Mouse (Mus musculus) midbrain, postnatal 0 days (tissue): ENCODE measurements around the gene Fam8a1. TPM values are rescaled to one million over a fixed set of nuclear protein-coding genes. Genes with fewer than 3 reads are reported as not detected.

ENCODE experiments used
- ATAC-seq: fragments of 200-750 bp; cut with Nextera tagmentation; 2 replicates; pipeline ENCODE4 v1.8.0; 2017; ENCODE audit warnings: moderate number of reproducible peaks, mild to moderate bottlenecking, moderate TSS enrichment, moderate library complexity; ENCODE audit not compliant: low FRiP score
- DNase-seq: peaks from one replicate; pipeline ENCODE4 v3.0.0-alpha.2; 2015; ENCODE audit warnings: low spot score
- H3K27ac ChIP-seq: fragments of 300-500 bp; sonication (generic); 2 replicates; pipeline ENCODE4 v1.5.1; 2014; ENCODE audit warnings: low read depth, mild to moderate bottlenecking, low read length, mixed read lengths
- H3K27me3 ChIP-seq: fragments of 300-500 bp; sonication (generic); 2 replicates; pipeline ENCODE4 v1.6.1; 2014; ENCODE audit warnings: low read length, control low read depth, mixed read lengths; ENCODE audit not compliant: insufficient read depth
- H3K36me3 ChIP-seq: fragments of 300-500 bp; sonication (generic); 2 replicates; pipeline ENCODE4 v1.6.1; 2014; ENCODE audit warnings: low read length, control low read depth, mixed read lengths; ENCODE audit not compliant: insufficient read depth
- H3K4me1 ChIP-seq: fragments of 300-500 bp; sonication (generic); 2 replicates; pipeline ENCODE4 v1.6.1; 2014; ENCODE audit warnings: mild to moderate bottlenecking, control low read depth, antibody characterized with exemption, low read length, mixed read lengths; ENCODE audit not compliant: insufficient read depth
- H3K4me2 ChIP-seq: fragments of 300-500 bp; sonication (generic); 2 replicates; pipeline ENCODE4 v1.6.1; 2014; ENCODE audit warnings: low read depth, mild to moderate bottlenecking, low read length, mixed read lengths; ENCODE audit not compliant: poor library complexity, severe bottlenecking
- H3K4me3 ChIP-seq: fragments of 300-500 bp; sonication (generic); 2 replicates; pipeline ENCODE4 v1.5.1; 2014; ENCODE audit warnings: low read depth, mild to moderate bottlenecking, low read length, moderate library complexity
- H3K9ac ChIP-seq: fragments of 300-500 bp; sonication (generic); replicated peaks from 2 replicates; pipeline ENCODE4 v1.6.1; 2014; ENCODE audit warnings: mild to moderate bottlenecking, low read length, moderate library complexity, mixed read lengths; ENCODE audit not compliant: poor library complexity, severe bottlenecking
- H3K9me3 ChIP-seq: fragments of 300-500 bp; sonication (generic); 2 replicates; pipeline ENCODE4 v1.6.1; 2016; ENCODE audit warnings: low read length, control low read depth
- CTCF ChIP-seq: IDR thresholded peaks from 2 replicates; pipeline ENCODE4 v1.5.1; 2016; ENCODE audit warnings: antibody characterized with exemption, mild to moderate bottlenecking
- WGBS: fragments of 180-500 bp; shearing (Covaris S2); extraction: QIAGEN DNeasy Blood & Tissue Kit; methylation state at CpG from one replicate; pipeline ENCODE4 v1.1.7; 2014; 5-methylcytosine and 5-hydroxymethylcytosine counted together
- polyA plus RNA-seq: library from polyadenylated mRNA; unstranded; fragments of >200 nt; fragmentation: Nextera tagmentation; extraction: Ambion mirVana; gene quantifications from 2 replicates; pipeline ENCODE4 v1.2.1, GENCODE M21; 2015
- total RNA-seq: library from RNA; depleted of rRNA; stranded (reverse); fragments of >200 nt; gene quantifications from 2 replicates; pipeline ENCODE4 v1.2.3, GENCODE M21; 2014; rRNA removed

Gene Fam8a1
- total and polyA plus RNA-seq, 2 experiments from 2014 or later = 18.1 to 59.2 TPM

- H3K4me1 ChIP-seq = peaks cover 14% of the 10 kb centered on the region
- ATAC-seq = no peak
- H3K4me3 ChIP-seq = no peak overlapping the region
- H3K9me3 ChIP-seq = no peaks in the 10 kb centered on the region
- H3K36me3 ChIP-seq = 0 out of 2 replicates have a peak, but pooled peaks cover 4% of the 10 kb centered on the region
- H3K27me3 ChIP-seq = no peaks in the 10 kb centered on the region
- TF ChIP-seq CTCF = no peak
- H3K27ac ChIP-seq = no peak overlapping the region
- DNase-seq = no peak
- no peak overlapping the region for H3K9ac ChIP-seq
- no peak overlapping the region for H3K4me2 ChIP-seq
Observed at GRCm38 (mm10) chr13:46721009-46721408, 51.7 kb downstream of the Fam8a1 start.

GRCm38 (mm10) chr13:46724371-46724770 lies 55.0 kb downstream of the Fam8a1 start:
- no peak overlapping the region for H3K27ac ChIP-seq
- H3K27me3 ChIP-seq = no peaks in the 10 kb centered on the region
- ATAC-seq (no peak), DNase-seq (peak; percentile 38)
- TF ChIP-seq CTCF = peak; percentile 69
- H3K4me1 ChIP-seq = peaks cover 14% of the 10 kb centered on the region
- no peak overlapping the region for H3K4me2 ChIP-seq
- H3K9me3 ChIP-seq = no peaks in the 10 kb centered on the region
- no peak overlapping the region for H3K4me3 ChIP-seq
- no peak overlapping the region for H3K9ac ChIP-seq
- H3K36me3 ChIP-seq = no peaks in the 10 kb centered on the region

GRCm38 (mm10) chr13:46725227-46725626 lies 55.9 kb downstream of the Fam8a1 start:
- no peak overlapping the region for H3K4me3 ChIP-seq
- H3K4me2 ChIP-seq = peak overlapping the region; percentile 31
- DNase-seq (no peak), ATAC-seq (no peak)
- TF ChIP-seq CTCF = no peak
- no peak overlapping the region for H3K27ac ChIP-seq
- no peaks in the 10 kb centered on the region for H3K36me3 ChIP-seq
- H3K27me3 ChIP-seq = no peaks in the 10 kb centered on the region
- 15% methylated on average over 2 of the region's 2 CpGs for WGBS
- peaks cover 14% of the 10 kb centered on the region for H3K4me1 ChIP-seq
- no peaks in the 10 kb centered on the region for H3K9me3 ChIP-seq
- no peak overlapping the region for H3K9ac ChIP-seq

GRCm38 (mm10) chr13:46726288-46727037 lies 57.1 kb downstream of the Fam8a1 start:
- peak overlapping the region; percentile 64 for H3K4me2 ChIP-seq
- peak; percentile 43 for DNase-seq
- no peak for ATAC-seq
- H3K9ac ChIP-seq = peak overlapping the region; percentile 90
- H3K27me3 ChIP-seq = no peaks in the 10 kb centered on the region
- TF ChIP-seq CTCF = 0 out of 2 replicates have a peak, but pooled peaks have one; percentile 18
- H3K4me1 ChIP-seq = peaks cover 14% of the 10 kb centered on the region
- H3K36me3 ChIP-seq = no peaks in the 10 kb centered on the region
- WGBS = under 1% methylated on average over 30 of the region's 30 CpGs
- peak overlapping the region; percentile 97 for H3K4me3 ChIP-seq
- H3K9me3 ChIP-seq = no peaks in the 10 kb centered on the region
- H3K27ac ChIP-seq = peak overlapping the region; percentile 93; the same call in 1 of the 2 replicates

GRCm38 (mm10) chr13:46727038-46727836 lies 57.9 kb downstream of the Fam8a1 start:
- H3K27ac ChIP-seq = peak overlapping the region; percentile 93
- H3K4me2 ChIP-seq = peak overlapping the region; percentile 64
- H3K4me1 ChIP-seq = peaks cover 14% of the 10 kb centered on the region
- peak overlapping the region; percentile 97 for H3K4me3 ChIP-seq
- ATAC-seq = peak; percentile 82
- H3K9me3 ChIP-seq = no peaks in the 10 kb centered on the region
- peak overlapping the region; percentile 90 for H3K9ac ChIP-seq
- no peaks in the 10 kb centered on the region for H3K27me3 ChIP-seq
- peak; percentile 43 for DNase-seq
- TF ChIP-seq CTCF = 0 out of 2 replicates have a peak, but pooled peaks have one; percentile 4
- under 1% methylated on average over 76 of the region's 85 CpGs for WGBS
- no peaks in the 10 kb centered on the region for H3K36me3 ChIP-seq

Other genes starting within 250 kb of the Fam8a1 start
- gene Cap2, start 167.7 kb upstream of the Fam8a1 start, total RNA-seq = 17.5 and 21.9 TPM in 2 replicates
- 11.7 and 13.1 TPM in 2 replicates for gene Cap2, start 167.7 kb upstream of the Fam8a1 start, polyA plus RNA-seq
- gene Nup153, start 58.4 kb downstream of the Fam8a1 start, total RNA-seq = 61.7 and 75.0 TPM in 2 replicates
- 11.8 and 12.6 TPM in 2 replicates for gene Nup153, start 58.4 kb downstream of the Fam8a1 start, polyA plus RNA-seq